Mouse (Mus musculus) right cerebral cortex, adult 2 months (tissue): ENCODE measurements around the gene Tcap.

Experiments used
- DNase-seq, 2 experiments: peaks; one replicate each; pipeline ENCODE4 v3.0.0; 2021 to 2022; ENCODE audit warnings: low spot score in 2 of 2

Gene Tcap

GRCm38 (mm10) chr11:98412273-98412796 lies 28.7 kb downstream of the Tcap start, which contains the start of gene Erbb2:
Gene Erbb2 (plus strand): TSS chr11:98412470.
- DNase-seq = no peak

- no peak for DNase-seq
Measured at GRCm38 (mm10) chr11:98412797-98413301, 29.2 kb downstream of the Tcap start.

GRCm38 (mm10) chr11:98413731-98414130 lies 30.1 kb downstream of the Tcap start:
- DNase-seq = no peak

GRCm38 (mm10) chr11:98414162-98414561 lies 30.6 kb downstream of the Tcap start:
- DNase-seq = no peak

- DNase-seq = no peak
Measured at GRCm38 (mm10) chr11:98417074-98417473, 33.5 kb downstream of the Tcap start.

GRCm38 (mm10) chr11:98418273-98418672 lies 34.7 kb downstream of the Tcap start:
- no peak for DNase-seq

- DNase-seq = no peak
Measured at GRCm38 (mm10) chr11:98418939-98419547, 35.4 kb downstream of the Tcap start.

GRCm38 (mm10) chr11:98426592-98426991 lies 43.0 kb downstream of the Tcap start:
- DNase-seq = no peak

- DNase-seq = no peak
Measured at GRCm38 (mm10) chr11:98428436-98428835, 44.8 kb downstream of the Tcap start.

GRCm38 (mm10) chr11:98431743-98432502 lies 48.3 kb downstream of the Tcap start:
- no peak for DNase-seq
